Mouse (Mus musculus): ENCODE data around the gene Ackr1. TPM values are rescaled to one million over a fixed set of nuclear protein-coding genes. Genes with fewer than 3 reads are reported as not detected.
"Not testable (repeated sequence)": the region's sequence is repeated elsewhere in the genome, so short reads cannot be mapped to it uniquely, and the experiment has no call there.

The Ackr1 gene
- polyA plus RNA-seq, 1 experiment: 0.23 TPM

DNA sequence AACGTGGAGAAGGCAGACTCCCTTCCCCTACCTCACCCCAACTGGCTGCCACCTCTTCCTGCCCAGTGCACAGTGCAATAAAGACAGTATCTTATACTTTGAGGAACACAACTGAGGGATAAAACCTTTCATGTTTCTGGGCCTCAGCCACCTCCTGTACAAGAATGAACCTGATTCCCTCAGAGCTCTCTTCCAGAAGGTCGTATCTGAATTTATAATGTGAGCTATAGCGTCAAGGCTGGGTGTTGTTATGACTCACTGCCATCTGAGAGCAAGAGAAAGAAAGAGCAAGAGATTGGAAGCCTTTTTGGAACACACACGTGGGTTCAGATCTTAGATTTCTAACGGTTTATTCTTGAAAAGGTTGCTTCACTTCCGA is 11.3 kb downstream of the Ackr1 start:
- Histone ChIP-seq H3K27me3 (ENCODE audit: control insufficient read depth, insufficient read depth, low read length) (no peaks in the 10 kb centered on the region), H3K27ac (ENCODE audit: control insufficient read depth, insufficient read depth, low read depth, low read length) (no peak overlapping the region), H3K36me3 (ENCODE audit: control insufficient read depth, insufficient read depth, low read length) (no peaks in the 10 kb centered on the region), H3K4me1 (ENCODE audit: control insufficient read depth, insufficient read depth, low read length) (no peaks in the 10 kb centered on the region), H3K4me3 (ENCODE audit: control insufficient read depth, low read depth, low read length) (no peak overlapping the region)
- TF ChIP-seq POLR2A (IDR thresholded peaks at IDR 0.05; ENCODE audit: control insufficient read depth, low read depth, low read length) (no peak), CTCF (IDR thresholded peaks at IDR 0.05; ENCODE audit: control insufficient read depth, insufficient read depth, insufficient replicate concordance, low read depth, low read length) (no peak)

DNA sequence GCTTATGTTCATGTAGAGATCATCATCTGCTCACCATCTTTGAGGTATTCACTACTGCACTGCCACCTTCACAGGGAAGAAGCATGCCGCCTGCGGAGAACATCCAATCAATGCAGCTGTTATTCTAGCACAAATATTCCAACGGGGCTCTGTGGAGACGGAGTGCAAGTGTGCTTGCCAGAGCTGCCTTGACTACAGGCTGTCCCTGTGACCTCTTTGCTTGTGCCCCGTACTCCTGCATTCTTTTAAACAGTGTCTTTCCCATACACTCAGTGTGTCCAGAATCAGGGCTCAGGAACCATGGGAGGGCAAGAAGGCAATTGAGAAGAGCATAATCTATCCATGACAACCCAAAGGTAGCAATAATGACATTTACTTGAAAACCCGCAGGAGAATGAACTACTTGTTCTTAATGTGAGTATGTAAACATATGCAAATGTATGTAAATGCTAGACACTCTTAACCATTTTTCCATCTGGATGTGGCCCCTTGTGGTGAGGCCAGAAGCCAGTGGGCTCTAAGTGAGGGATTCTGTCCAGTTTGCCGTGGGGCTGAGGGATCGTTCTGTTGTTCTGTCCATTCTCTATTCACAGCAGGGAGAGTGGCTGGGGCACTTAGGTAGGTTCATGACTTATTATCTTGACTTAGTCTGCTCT is 11.8 kb downstream of the Ackr1 start:
- Histone ChIP-seq H3K4me3 (ENCODE audit: control insufficient read depth, low read depth, low read length) (no peak overlapping the region), H3K27me3 (ENCODE audit: control insufficient read depth, insufficient read depth, low read length) (no peaks in the 10 kb centered on the region), H3K27ac (ENCODE audit: control insufficient read depth, insufficient read depth, low read depth, low read length) (no peak overlapping the region), H3K4me1 (ENCODE audit: control insufficient read depth, insufficient read depth, low read length) (no peaks in the 10 kb centered on the region), H3K36me3 (ENCODE audit: control insufficient read depth, insufficient read depth, low read length) (no peaks in the 10 kb centered on the region)
- no peak for TF ChIP-seq CTCF (IDR thresholded peaks at IDR 0.05; ENCODE audit: control insufficient read depth, insufficient read depth, insufficient replicate concordance, low read depth, low read length)
- TF ChIP-seq POLR2A (IDR thresholded peaks at IDR 0.05; ENCODE audit: control insufficient read depth, low read depth, low read length): no peak

DNA sequence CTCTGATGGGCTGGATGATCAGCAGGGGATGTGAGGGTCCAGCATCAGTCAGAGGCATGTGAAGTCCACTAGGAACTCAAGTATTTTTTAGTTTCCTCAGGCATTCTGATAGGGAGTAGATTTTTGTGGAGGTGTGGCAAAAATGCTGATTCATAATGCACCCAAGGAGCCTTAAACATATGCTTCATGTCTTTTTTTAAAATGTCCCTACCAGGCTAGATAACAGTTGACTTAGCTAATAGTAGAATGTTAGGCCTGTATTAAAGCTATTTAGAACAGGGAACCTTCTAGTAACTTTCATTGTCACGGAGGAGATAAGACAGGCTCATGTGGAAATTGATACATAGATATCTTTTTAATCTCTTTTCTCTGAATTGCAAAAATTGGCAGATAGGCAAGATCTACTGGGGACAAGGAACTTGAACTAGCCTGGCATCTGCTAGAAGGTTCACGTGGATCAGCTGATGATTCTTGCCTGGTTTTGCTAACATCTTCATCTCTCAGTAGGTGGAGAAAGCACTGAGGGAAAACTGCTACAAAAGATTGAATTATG is 15.5 kb downstream of the Ackr1 start:
- H3K36me3 ChIP-seq (ENCODE audit: control insufficient read depth, insufficient read depth, low read length): no peaks in the 10 kb centered on the region
- no peak overlapping the region for H3K4me3 ChIP-seq (ENCODE audit: control insufficient read depth, low read depth, low read length)
- TF ChIP-seq CTCF (IDR thresholded peaks at IDR 0.05; ENCODE audit: control insufficient read depth, insufficient read depth, insufficient replicate concordance, low read depth, low read length): no peak
- no peak for TF ChIP-seq POLR2A (IDR thresholded peaks at IDR 0.05; ENCODE audit: control insufficient read depth, low read depth, low read length)
- H3K27me3 ChIP-seq (ENCODE audit: control insufficient read depth, insufficient read depth, low read length): no peaks in the 10 kb centered on the region
- no peak overlapping the region for H3K27ac ChIP-seq (ENCODE audit: control insufficient read depth, insufficient read depth, low read depth, low read length)
- no peaks in the 10 kb centered on the region for H3K4me1 ChIP-seq (ENCODE audit: control insufficient read depth, insufficient read depth, low read length)

DNA sequence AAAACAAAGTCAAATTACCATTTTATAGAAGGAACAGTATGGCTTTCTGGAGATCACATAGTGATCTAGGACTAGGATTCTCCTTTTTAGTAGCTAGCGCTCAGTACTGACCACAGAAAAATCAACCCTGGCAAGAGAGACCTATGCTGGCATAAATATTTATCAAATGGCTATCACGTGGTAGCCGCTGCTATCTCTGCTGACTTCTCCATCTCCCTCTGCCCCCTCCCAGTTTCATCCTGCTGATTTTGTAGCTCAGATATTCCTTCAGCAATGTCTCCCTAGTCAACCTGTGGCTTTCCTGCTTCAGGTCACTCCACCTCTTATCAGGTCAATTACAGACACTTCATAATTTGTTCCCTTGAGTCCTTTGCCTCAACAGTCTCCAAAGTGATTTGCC is 17.8 kb downstream of the Ackr1 start:
- no peaks in the 10 kb centered on the region for H3K36me3 ChIP-seq (ENCODE audit: control insufficient read depth, insufficient read depth, low read length)
- no peak overlapping the region for H3K27ac ChIP-seq (ENCODE audit: control insufficient read depth, insufficient read depth, low read depth, low read length)
- H3K4me1 ChIP-seq (ENCODE audit: control insufficient read depth, insufficient read depth, low read length): no peaks in the 10 kb centered on the region
- TF ChIP-seq POLR2A (IDR thresholded peaks at IDR 0.05; ENCODE audit: control insufficient read depth, low read depth, low read length): no peak
- TF ChIP-seq CTCF (IDR thresholded peaks at IDR 0.05; ENCODE audit: control insufficient read depth, insufficient read depth, insufficient replicate concordance, low read depth, low read length): no peak
- no peaks in the 10 kb centered on the region for H3K27me3 ChIP-seq (ENCODE audit: control insufficient read depth, insufficient read depth, low read length)
- H3K4me3 ChIP-seq (ENCODE audit: control insufficient read depth, low read depth, low read length): no peak overlapping the region

DNA sequence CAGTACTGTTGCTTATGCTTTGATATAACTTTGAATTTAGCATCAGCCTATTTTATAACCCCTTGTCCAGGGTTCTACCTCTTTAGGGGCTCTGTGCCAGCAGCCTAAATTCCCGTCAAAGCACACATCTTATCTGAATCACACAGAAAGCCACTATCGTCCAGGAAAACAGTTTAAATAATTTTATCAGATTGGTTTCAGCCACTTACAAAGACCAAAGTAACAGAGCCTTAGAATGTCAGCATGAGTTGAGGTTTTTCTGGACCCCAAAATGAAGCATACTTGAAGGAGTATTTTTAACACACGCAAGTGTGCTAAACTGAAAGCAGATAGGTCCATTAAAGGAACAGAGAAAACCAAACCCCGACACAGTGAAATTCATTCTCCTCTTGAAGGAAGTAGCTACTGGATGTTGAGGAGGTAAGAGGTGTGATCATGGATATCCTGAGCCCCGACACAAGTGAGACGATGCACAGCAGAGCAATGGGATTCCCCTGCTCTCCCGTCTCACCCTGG is 20.0 kb downstream of the Ackr1 start:
- H3K4me1 ChIP-seq (ENCODE audit: control insufficient read depth, insufficient read depth, low read length); H3K36me3 ChIP-seq (ENCODE audit: control insufficient read depth, insufficient read depth, low read length); H3K27ac ChIP-seq (ENCODE audit: control insufficient read depth, insufficient read depth, low read depth, low read length); H3K4me3 ChIP-seq (ENCODE audit: control insufficient read depth, low read depth, low read length); H3K27me3 ChIP-seq (ENCODE audit: control insufficient read depth, insufficient read depth, low read length): not testable (repeated sequence)

DNA sequence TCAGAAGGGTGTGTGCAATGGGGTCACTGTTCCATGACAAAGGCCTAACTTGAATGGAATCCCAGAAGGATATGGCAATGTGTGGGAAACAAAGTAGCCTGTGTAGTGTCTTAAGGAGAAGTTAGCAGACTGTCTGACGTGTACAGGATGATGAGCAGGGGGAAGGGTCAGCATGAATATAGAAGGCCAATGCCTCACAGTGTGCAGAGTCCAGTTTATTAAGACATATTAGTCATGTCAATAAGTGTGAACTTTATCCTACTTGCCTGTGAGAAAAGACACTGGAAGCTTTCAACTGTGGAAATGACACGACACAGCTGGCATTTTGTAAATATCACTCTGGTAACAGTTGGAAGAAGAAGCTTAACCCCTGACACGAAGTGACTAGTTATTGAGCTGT is 30.8 kb downstream of the Ackr1 start:
- not testable (repeated sequence) for H3K36me3 ChIP-seq (ENCODE audit: control insufficient read depth, insufficient read depth, low read length); H3K4me3 ChIP-seq (ENCODE audit: control insufficient read depth, low read depth, low read length); H3K27me3 ChIP-seq (ENCODE audit: control insufficient read depth, insufficient read depth, low read length); H3K4me1 ChIP-seq (ENCODE audit: control insufficient read depth, insufficient read depth, low read length); H3K27ac ChIP-seq (ENCODE audit: control insufficient read depth, insufficient read depth, low read depth, low read length)

Other genes with a start within 250 kb of the Ackr1 start
- gene Olfr1408, start 196.4 kb downstream of the Ackr1 start, polyA plus RNA-seq (2012; rRNA removed): not detected in 2 replicates
- gene Olfr1406, start 143.1 kb downstream of the Ackr1 start, polyA plus RNA-seq (2012; rRNA removed): not detected in 2 replicates
- not detected in 2 replicates for gene Olfr218, start 135.9 kb downstream of the Ackr1 start, polyA plus RNA-seq (2012; rRNA removed)
- gene Olfr1404, start 121.4 kb downstream of the Ackr1 start, polyA plus RNA-seq (2012; rRNA removed): not detected in 2 replicates
- not detected in 2 replicates for gene Fcer1a, start 106.5 kb downstream of the Ackr1 start, polyA plus RNA-seq (2012; rRNA removed)
- gene Olfr418, start 67.7 kb downstream of the Ackr1 start, polyA plus RNA-seq (2012; rRNA removed): not detected in 2 replicates
- gene Mptx2, start 56.0 kb downstream of the Ackr1 start, polyA plus RNA-seq (2012; rRNA removed): not detected in 2 replicates
- 0.12 and 0.27 TPM in 2 replicates for gene Aim2, start 17.1 kb upstream of the Ackr1 start, polyA plus RNA-seq (2012; rRNA removed)
- 0.11 and 0.22 TPM in 2 replicates for gene Cadm3, start 33.9 kb upstream of the Ackr1 start, polyA plus RNA-seq (2012; rRNA removed)
- gene Ifi206, start 157.3 kb upstream of the Ackr1 start, polyA plus RNA-seq (2012; rRNA removed): 0.06 and 0.18 TPM in 2 replicates
- gene Ifi214, start 202.2 kb upstream of the Ackr1 start, polyA plus RNA-seq (2012; rRNA removed): 0.14 and 0.20 TPM in 2 replicates